Mouse (Mus musculus) lung, embryonic 16.5 days (tissue): ENCODE measurements at regions not wholly inside any gene's neighbourhood (a gene's known extent, or its start where the extent isn't known, plus 50 kb on each side); places are given as distances from the start of the nearest gene placed in this dataset.

Experiments
- ATAC-seq: fragments of 200-750 bp; cut with Nextera tagmentation; 2 replicates; pipeline ENCODE4 v1.8.0; 2017; ENCODE audit warnings: low read depth, mild to moderate bottlenecking, moderate library complexity
- H3K27ac ChIP-seq: fragments of 300-500 bp; sonication (generic); 2 replicates; pipeline ENCODE4 v1.5.1; 2014; ENCODE audit warnings: mild to moderate bottlenecking, control low read depth, low read length
- H3K27me3 ChIP-seq: fragments of 300-500 bp; sonication (generic); 2 replicates; pipeline ENCODE4 v1.6.1; 2014; ENCODE audit warnings: low read depth, low read length, mixed read lengths; ENCODE audit not compliant: control insufficient read depth, insufficient read depth
- H3K36me3 ChIP-seq: fragments of 300-500 bp; sonication (generic); 2 replicates; pipeline ENCODE4 v1.6.1; 2014; ENCODE audit warnings: low read length; ENCODE audit not compliant: control insufficient read depth, insufficient read depth
- H3K4me1 ChIP-seq: fragments of 300-500 bp; sonication (generic); replicated peaks from 2 replicates; pipeline ENCODE4 v1.6.1; 2014; ENCODE audit warnings: low read length, mixed read lengths; ENCODE audit not compliant: control insufficient read depth, insufficient read depth
- H3K4me2 ChIP-seq: fragments of 300-500 bp; sonication (generic); 2 replicates; pipeline ENCODE4 v1.6.1; 2014; ENCODE audit warnings: low read depth, low read length, control low read depth
- H3K4me3 ChIP-seq: fragments of 300-500 bp; sonication (generic); 2 replicates; pipeline ENCODE4 v1.5.1; 2014; ENCODE audit warnings: mild to moderate bottlenecking, low read length, control low read depth
- H3K9ac ChIP-seq: fragments of 300-500 bp; sonication (generic); 2 replicates; pipeline ENCODE4 v1.6.1; 2014; ENCODE audit warnings: low read length, control low read depth
- H3K9me3 ChIP-seq: fragments of 300-500 bp; sonication (generic); 2 replicates; pipeline ENCODE4 v1.6.1; 2016; ENCODE audit warnings: low read length; ENCODE audit not compliant: control insufficient read depth
- WGBS: fragments of 180-500 bp; shearing (Covaris S2); extraction: QIAGEN DNeasy Blood & Tissue Kit; methylation state at CpG from one replicate; pipeline ENCODE4 v1.1.7; 2014; 5-methylcytosine and 5-hydroxymethylcytosine counted together

GRCm38 (mm10) chr13:45325736-45326293 lies 63.7 kb upstream of the Mylip start:
- no peak overlapping the region for H3K4me3 ChIP-seq
- no peaks in the 10 kb centered on the region for H3K4me1 ChIP-seq
- no peak for ATAC-seq
- H3K4me2 ChIP-seq = no peak overlapping the region
- no peak overlapping the region for H3K9ac ChIP-seq
- no peaks in the 10 kb centered on the region for H3K9me3 ChIP-seq
- no peaks in the 10 kb centered on the region for H3K36me3 ChIP-seq
- 68% methylated on average over 7 of the region's 7 CpGs for WGBS
- H3K27me3 ChIP-seq = no peaks in the 10 kb centered on the region
- H3K27ac ChIP-seq = no peak overlapping the region

- Histone ChIP-seq H3K4me2 (no peak overlapping the region), H3K4me1 (no peaks in the 10 kb centered on the region), H3K27ac (no peak overlapping the region), H3K36me3 (no peaks in the 10 kb centered on the region), H3K27me3 (no peaks in the 10 kb centered on the region), H3K9ac (no peak overlapping the region), H3K9me3 (no peaks in the 10 kb centered on the region), H3K4me3 (no peak overlapping the region)
- WGBS = 91% methylated on average over 6 of the region's 6 CpGs
- ATAC-seq = no peak
Observed at GRCm38 (mm10) chr13:45326751-45327150, 62.8 kb upstream of the Mylip start.

- no peak for ATAC-seq
- no peaks in the 10 kb centered on the region for H3K9me3 ChIP-seq
- no peak overlapping the region for H3K4me3 ChIP-seq
- H3K27me3 ChIP-seq = no peaks in the 10 kb centered on the region
- H3K36me3 ChIP-seq = no peaks in the 10 kb centered on the region
- H3K27ac ChIP-seq = no peak overlapping the region
- H3K9ac ChIP-seq = no peak overlapping the region
- H3K4me1 ChIP-seq = no peaks in the 10 kb centered on the region
- 59% methylated on average over 8 of the region's 8 CpGs for WGBS
- H3K4me2 ChIP-seq = no peak overlapping the region
Observed at GRCm38 (mm10) chr13:45330561-45330960, 59.0 kb upstream of the Mylip start.

- WGBS = 64% methylated on average over 3 of the region's 3 CpGs
- ATAC-seq = no peak
Observed at GRCm38 (mm10) chr13:45332031-45332430, 57.5 kb upstream of the Mylip start.

GRCm38 (mm10) chr13:45333634-45334033 lies 55.9 kb upstream of the Mylip start:
- H3K27ac ChIP-seq = no peak overlapping the region
- H3K36me3 ChIP-seq = no peaks in the 10 kb centered on the region
- H3K9ac ChIP-seq = no peak overlapping the region
- no peak for ATAC-seq
- H3K9me3 ChIP-seq = no peaks in the 10 kb centered on the region
- no peaks in the 10 kb centered on the region for H3K4me1 ChIP-seq
- WGBS = 73% methylated on average over 5 of the region's 5 CpGs
- H3K27me3 ChIP-seq = no peaks in the 10 kb centered on the region
- no peak overlapping the region for H3K4me2 ChIP-seq
- no peak overlapping the region for H3K4me3 ChIP-seq

More at GRCm38 (mm10) chr13:45332031-45332430, 57.5 kb upstream of the Mylip start:
- Histone ChIP-seq H3K4me2 (no peak overlapping the region), H3K4me3 (no peak overlapping the region), H3K9ac (no peak overlapping the region), H3K9me3 (no peaks in the 10 kb centered on the region), H3K27me3 (no peaks in the 10 kb centered on the region), H3K4me1 (no peaks in the 10 kb centered on the region), H3K27ac (no peak overlapping the region), H3K36me3 (no peaks in the 10 kb centered on the region)
